Mouse (Mus musculus) WW6 (cell line): ENCODE data around the gene Abcc10.

Experiments
- DNase-seq: peaks from one replicate; pipeline ENCODE4 v3.0.0-alpha.2; 2013; ENCODE audit warnings: low read depth, low spot score

Gene Abcc10

GRCm38 (mm10) chr17:46327906-46328534, at the start of gene Abcc10:
TSS of gene Abcc10 (minus strand) at chr17:46328352.
- peak; percentile 92 for DNase-seq

DNA sequence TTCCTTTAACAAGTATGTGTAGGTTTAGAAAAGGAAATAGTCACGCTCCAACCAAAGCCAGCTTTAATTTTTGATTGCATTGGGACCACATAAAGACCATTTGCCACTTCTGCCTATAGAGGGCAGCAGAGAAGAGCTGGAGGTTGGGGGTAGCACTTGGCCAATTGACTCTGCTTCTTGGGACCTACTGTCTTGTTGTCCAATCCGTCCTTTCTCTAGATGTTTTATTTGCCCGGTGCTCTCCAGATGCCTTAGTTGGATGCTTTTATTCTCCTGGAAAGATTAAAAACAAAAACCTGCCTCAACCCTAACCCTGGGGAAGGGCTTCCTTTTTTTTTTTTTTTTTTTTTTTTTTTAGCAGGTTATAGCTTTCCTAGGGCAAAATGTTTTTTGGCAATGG, 43.6 kb upstream of the Abcc10 start:
- no peak for DNase-seq

DNA sequence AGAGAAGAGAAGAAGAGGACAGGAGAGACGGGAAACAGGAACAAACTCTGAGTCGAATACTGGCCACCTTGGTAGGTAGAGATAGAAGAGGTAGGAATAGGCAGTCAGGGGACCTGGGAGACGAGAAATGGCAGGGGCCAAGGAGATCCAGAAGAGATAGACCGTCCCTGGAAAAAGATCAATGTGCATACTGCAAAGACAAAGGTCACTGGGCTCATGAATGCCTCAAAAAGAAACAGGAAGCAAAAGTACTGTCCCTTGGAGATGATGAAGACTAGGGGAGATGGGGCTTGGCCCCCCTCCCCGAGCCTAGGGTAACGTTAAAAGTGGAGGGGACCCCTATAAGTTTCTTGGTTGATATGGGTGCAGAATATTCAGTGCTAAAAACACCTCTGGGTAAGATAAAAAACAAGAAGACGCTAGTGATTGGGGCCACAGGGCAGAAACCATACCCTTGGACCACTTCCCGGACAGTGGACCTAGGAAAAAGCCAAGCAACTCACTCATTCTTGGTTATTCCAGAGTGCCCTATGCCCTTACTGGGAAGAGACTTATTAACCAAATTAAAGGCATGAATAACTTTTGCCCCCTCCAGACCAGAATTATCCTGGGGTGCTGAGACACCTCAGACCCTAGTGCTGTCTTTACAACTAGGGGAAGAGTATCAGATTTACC, 23.0 kb upstream of the Abcc10 start:
- DNase-seq = no peak

- no peak for DNase-seq
Observed at GRCm38 (mm10) chr17:46341208-46341607, 13.1 kb upstream of the Abcc10 start.

DNA sequence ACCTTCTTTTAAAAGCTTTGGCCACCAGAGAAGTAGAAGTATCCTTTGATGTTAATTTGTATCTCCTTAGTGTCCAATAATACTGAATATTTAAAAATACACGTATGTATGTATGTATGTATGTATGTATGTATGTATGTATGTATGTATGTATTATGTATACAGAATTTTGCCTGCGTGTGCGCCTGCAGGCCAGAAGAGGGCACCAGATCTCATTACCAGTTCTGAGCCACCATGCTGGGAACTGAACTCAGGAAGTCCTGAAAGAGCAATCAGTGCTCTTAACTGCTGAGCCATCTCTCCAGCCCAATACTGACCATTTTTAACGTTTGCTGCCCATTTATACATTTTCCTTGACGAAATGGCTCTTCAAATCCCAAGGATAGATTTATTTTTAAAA, 8.3 kb upstream of the Abcc10 start:
- DNase-seq = no peak

DNA sequence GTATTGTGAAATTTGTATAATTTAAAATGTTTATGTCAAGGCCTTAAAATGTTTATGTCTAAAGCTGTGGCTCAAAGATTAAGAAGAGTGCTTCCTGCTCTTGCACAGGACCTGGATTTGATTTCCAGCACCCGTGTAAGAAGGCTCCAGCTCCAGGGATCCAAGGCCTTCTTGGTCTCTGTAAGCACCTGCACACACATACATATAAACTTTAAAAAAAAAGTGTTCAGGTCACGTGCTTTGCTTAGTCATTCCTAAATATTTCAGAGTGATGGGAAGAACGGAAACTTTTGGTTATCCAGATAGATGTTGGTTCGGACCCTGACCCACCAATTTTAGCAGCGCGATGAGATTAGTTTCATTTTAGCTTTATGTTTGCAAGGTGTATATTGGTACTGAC, 571 bp upstream of the Abcc10 start:
- DNase-seq = no peak

DNA sequence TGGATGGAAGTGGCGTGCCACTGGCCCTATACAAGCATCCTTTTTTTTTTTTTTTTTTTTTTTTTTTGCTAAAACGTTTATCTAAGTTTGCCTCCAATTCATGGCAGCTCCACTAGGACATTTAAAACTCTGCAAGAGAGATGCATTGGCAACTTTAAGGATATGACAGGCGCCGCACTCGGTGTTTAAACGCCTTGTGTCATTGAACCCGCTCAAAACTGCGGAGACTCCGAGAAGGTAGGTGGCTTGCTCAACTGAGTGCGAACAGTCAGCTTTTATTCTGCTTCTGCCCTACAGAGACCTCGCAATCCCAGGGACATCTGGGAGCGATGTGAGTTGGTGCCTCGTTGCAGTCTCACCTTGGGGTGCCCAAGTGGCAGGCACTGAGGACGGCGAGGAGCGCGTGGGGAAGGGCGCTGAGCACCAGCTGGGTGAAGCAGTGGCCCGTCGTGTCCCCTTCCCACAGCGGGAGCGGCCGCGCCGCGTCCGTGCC, 693 bp downstream of the Abcc10 start:
- DNase-seq = no peak

- DNase-seq = no peak
Observed at GRCm38 (mm10) chr17:46322046-46322823, 5.9 kb downstream of the Abcc10 start.

GRCm38 (mm10) chr17:46320492-46320891, 7.7 kb downstream of the Abcc10 start:
- no peak for DNase-seq

DNA sequence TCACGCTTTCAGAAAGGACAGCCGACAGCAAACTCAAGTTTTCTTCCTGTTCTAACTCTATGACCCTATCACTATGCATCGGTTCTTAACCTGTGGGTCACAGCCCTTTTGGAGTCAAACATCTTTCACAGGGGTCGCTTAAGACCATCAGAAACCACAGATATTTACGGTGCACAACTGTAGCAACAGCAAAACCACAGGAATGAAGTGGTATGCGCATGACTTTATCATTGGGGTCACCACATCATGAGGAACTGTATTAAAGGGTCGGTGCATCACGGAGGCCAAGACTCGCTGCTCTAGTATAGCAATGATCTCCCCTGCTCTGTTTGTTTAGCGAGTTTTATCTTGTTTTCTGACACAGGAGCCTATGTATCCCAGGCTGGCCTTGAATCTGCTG, 12.3 kb downstream of the Abcc10 start:
- no peak for DNase-seq

DNA sequence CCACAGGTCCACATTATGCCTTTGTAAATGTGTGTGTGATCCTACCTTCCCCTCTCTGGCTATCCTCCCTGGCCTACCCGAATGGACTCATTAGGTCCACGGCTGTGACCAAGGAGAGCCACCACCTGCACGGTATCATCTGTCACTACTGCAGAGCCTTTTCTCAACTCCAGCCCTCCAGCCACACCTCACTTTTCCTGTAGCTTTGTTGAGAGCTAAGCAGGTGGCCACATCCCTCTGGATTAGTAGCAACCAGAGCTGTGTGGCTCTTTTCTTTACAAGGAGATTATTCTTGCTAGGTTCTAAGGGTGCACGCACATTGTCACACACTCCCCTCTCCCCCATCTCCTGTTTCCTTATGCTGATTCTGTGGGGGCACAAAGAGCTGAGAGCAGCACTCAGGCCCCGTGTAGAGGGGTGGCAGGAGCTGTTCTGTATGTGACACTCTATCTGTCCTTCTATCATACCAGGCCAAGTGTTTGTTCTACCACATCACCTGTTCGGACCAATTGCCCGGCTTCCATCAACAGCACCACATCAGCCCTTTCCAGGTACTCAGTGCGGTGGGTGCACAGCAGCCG, 14.9 kb downstream of the Abcc10 start:
- no peak for DNase-seq

DNA sequence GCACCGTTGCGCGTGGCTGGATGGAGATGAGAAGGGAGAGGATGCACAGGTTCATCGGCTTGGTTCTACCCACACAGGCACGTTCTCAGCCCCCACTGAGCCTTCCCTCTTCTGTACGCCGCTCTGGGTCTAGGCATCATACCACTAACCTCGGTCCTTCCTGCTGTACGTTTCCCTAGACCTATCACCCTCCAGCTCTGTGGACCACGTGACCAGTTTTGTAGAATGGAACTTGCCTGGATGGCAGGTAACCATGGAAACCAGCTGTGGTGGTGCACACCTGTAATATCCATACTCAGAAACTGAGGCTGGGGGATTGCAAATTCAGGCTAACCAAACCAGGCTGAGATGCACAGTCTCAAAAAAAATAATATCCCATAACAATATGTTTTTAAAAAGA, 17.6 kb downstream of the Abcc10 start:
- DNase-seq = no peak

GRCm38 (mm10) chr17:46309835-46310234, 18.3 kb downstream of the Abcc10 start:
- DNase-seq = no peak

- DNase-seq = no peak
Observed at GRCm38 (mm10) chr17:46306956-46307355, 21.2 kb downstream of the Abcc10 start.

DNA sequence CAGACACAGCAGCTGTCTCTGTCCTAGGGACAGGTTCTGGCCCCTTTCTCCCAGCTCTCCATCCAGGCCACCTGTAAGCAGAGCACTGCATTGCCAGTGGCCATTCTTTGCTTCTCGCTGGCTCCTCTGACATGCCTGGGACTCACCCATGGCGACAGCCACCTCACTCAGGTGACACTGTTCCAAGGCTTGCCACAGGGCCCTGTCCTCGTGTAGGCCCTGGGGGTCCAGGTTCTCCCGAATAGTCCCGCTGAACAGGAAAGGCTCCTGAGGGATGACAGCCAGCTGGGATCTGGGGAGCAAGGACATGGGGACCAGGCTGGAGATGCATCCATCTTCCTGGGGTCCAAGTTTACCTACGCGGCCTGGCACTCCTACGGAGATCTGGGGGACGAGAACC, 24.0 kb downstream of the Abcc10 start:
- DNase-seq = no peak

DNA sequence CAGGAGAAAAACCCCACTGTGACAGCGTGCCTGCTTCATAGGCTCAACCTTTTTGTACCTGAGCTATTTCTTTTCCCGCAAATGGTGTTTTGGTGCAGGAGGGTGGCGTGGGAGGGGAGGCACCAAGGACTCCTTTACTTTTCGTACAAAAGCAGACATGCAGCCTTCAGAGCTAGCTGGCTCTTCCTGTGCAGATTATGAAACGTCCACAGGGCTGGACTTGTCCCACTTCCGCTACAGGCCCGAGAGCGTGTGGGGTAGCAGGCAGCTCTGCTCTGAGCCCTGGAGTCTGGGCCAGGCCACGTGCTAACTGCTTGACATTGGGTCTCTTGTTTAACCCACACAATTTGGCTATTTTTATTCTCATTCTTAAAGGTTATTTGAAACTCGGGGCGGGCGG, 26.3 kb downstream of the Abcc10 start:
- no peak for DNase-seq

- peak; percentile 81 for DNase-seq
Observed at GRCm38 (mm10) chr17:46298220-46298913, 29.8 kb downstream of the Abcc10 start.

DNA sequence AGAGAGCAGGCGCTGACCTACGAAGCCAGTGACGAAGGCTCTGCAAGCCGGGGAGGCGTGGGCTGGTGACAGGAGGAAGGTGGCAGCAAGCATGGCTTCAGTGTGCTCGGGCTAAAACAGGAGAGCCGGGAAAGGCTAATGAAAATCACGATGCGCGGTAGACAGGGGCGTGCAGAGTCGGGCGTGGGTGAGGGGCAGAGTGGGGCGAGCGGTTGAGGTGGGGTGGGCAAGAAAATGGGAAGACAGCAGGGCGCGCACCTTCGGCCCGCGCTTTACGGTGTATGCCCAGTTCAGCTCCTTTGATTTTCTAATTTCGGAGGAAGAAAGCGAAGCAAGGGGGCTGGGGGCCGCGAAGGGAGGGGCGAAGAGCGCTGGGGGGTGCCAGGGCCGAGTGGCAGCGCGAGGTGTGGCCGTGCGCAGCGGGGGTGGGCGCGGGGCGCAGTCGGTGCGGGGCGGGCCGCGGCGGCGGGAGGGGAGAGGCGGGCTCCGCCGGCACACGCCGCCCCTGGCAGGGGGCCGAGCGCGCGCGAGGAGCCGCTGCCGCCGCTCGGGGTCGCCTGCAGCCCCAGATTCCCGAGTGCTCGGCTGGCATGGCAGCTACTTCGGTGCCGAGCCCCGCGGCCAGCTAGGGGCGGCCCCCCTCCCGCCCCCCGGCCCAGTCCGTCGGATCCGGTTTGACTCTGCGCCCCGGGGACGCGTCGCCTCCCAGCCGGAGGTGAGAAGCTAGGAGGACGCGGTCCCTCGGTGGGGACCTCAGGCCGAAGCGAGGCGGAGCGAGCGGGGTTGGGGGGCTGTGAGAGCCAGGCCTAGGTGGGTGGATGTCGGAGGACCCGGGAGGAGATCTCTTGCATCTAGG, 30.6 kb downstream of the Abcc10 start, which contains the start of gene Dlk2:
TSS of gene Dlk2 (plus strand) at position 58 of the 856 bp plus-strand sequence.
- DNase-seq = no peak

DNA sequence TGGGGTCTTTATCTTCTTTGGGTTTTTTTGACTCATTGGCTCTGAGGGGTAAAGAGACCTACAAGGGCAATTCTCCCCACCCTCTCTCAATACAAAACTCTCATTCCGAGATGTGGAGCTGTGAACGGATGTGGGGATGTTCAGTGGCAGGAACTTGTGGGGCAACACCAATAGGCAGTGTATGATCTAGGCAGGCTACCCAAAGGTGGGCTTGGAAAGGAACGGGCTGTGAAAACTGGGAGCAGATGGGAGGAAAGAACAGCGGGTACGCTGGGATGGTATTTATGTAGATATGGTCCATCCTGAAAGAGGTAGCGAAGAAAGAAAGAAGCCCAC, 31.2 kb downstream of the Abcc10 start:
- DNase-seq = no peak

GRCm38 (mm10) chr17:46296601-46297000, 31.6 kb downstream of the Abcc10 start:
- no peak for DNase-seq

DNA sequence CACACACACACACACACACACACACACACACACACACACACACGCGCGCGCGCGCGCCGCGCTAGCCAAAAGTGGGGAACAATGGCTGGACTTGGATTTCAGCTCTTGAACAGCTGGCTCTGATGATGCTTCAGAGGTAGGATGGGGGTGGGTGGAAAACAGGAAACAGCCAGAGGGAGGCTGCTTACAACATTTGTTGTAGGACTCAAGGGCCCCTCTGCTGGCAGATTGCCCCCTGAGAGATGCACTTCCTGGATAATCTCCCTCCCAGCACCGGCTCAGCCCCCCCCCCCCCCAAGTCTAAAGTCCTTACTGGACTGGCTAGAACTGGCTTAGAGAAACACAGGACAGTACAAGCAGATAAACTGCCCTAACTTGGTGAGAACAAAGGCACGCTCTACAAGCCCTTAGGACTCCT, 40.5 kb downstream of the Abcc10 start:
- DNase-seq = no peak
